ENCODE assay signal across 11 mouse cellular contexts in the genomic region with DNA sequence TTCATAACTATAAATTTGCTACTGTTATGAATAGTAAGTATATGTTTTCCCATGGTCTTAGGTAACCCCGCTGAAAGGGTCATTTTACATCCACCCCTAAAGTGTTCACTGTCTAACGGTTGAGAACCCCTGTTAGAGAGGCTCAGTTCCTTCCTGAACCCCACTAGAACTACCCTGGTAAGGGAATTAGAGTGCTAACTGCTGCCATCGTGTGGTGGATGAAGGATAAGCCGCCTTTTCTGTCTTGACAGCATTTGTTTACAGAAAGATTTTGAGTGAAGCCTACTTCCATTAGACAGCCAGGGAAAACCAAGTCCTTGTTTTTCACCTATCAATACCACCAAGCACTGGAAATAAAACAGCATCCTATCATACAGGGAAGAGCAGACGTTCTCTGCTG.
DNase-seq lines count a peak whose midpoint lies in the region; ATAC-seq lines count a peak whose summit lies in the region.
"Had no signal": no experiment of that assay in that cellular context is flagged by ENCODE, and none has a peak within 500 bp of the region (broad histone marks: within the 10 kb centered on the region; RNA-seq: fewer than 3 reads in every experiment).

No protein-coding gene starts in this region.

- no peaks in the 10 kb centered on the region for H3K9me3 ChIP-seq in hindbrain, embryonic 10.5 days
- no peaks in the 10 kb centered on the region for H3K9me3 ChIP-seq in hindbrain, embryonic 12.5 days (replicated peaks)
- no peaks in the 10 kb centered on the region for H3K9me3 ChIP-seq in neural tube, embryonic 15.5 days (replicated peaks)
- H3K9me3 ChIP-seq: hindbrain, embryonic 15.5 days; stomach, embryonic 15.5 days had no signal

- H3K4me1 ChIP-seq in hindbrain, embryonic 10.5 days (replicated peaks) = no peaks in the 10 kb centered on the region
- no peaks in the 10 kb centered on the region for H3K4me1 ChIP-seq in hindbrain, embryonic 12.5 days
- no peaks in the 10 kb centered on the region for H3K4me1 ChIP-seq in neural tube, embryonic 15.5 days
- H3K4me1 ChIP-seq: hindbrain, embryonic 15.5 days; stomach, embryonic 15.5 days had no signal

- no peak overlapping the region for H3K4me3 ChIP-seq in hindbrain, embryonic 10.5 days
- H3K4me3 ChIP-seq in hindbrain, embryonic 12.5 days = no peak overlapping the region
- no peak overlapping the region for H3K4me3 ChIP-seq in neural tube, embryonic 15.5 days (replicated peaks)
- H3K4me3 ChIP-seq: hindbrain, embryonic 15.5 days; stomach, embryonic 15.5 days had no signal

- WGBS in hindbrain, embryonic 10.5 days = 27% methylated on average over 5 of the region's 5 CpGs
- 20% methylated on average over 5 of the region's 5 CpGs for WGBS in hindbrain, embryonic 12.5 days
- whole genome bisulfite sequencing in neural tube, embryonic 15.5 days = 21% methylated on average over 5 of the region's 5 CpGs

- no peak overlapping the region for H3K4me2 ChIP-seq in hindbrain, embryonic 12.5 days (replicated peaks)
- no peak overlapping the region for H3K4me2 ChIP-seq in neural tube, embryonic 15.5 days
- H3K4me2 ChIP-seq: hindbrain, embryonic 15.5 days; stomach, embryonic 15.5 days had no signal

- no peak for ATAC-seq in hindbrain, embryonic 12.5 days (ENCODE audit: low FRiP score)
- ATAC-seq in neural tube, embryonic 15.5 days (ENCODE audit: low FRiP score) = no peak

- H3K27ac ChIP-seq in hindbrain, embryonic 10.5 days = no peak overlapping the region
- no peak overlapping the region for H3K27ac ChIP-seq in hindbrain, embryonic 12.5 days
- H3K27ac ChIP-seq in neural tube, embryonic 15.5 days (replicated peaks) = no peak overlapping the region
- H3K27ac ChIP-seq: hindbrain, embryonic 15.5 days; macrophage; stomach, embryonic 15.5 days had no signal

- H3K36me3 ChIP-seq in hindbrain, embryonic 10.5 days = no peaks in the 10 kb centered on the region
- H3K36me3 ChIP-seq in hindbrain, embryonic 12.5 days = no peaks in the 10 kb centered on the region
- H3K36me3 ChIP-seq in neural tube, embryonic 15.5 days = no peaks in the 10 kb centered on the region
- H3K36me3 ChIP-seq: hindbrain, embryonic 15.5 days; stomach, embryonic 15.5 days had no signal

- peak; percentile 4 for DNase-seq in hindbrain, embryonic 10.5 days (ENCODE audit: low spot score)
- DNase-seq in neural tube, embryonic 10.5 days (ENCODE audit: extremely low spot score, low spot score) = peak; percentile 12
- DNase-seq in c-Kit-positive CD71-negative TER-119-negative erythroid progenitor cells, embryonic 14.5 days (ENCODE audit: low read depth) = peak; percentile 4
- peak; percentile 2 to 5 for DNase-seq in left cerebral cortex, postnatal 25 days (ENCODE audit: low spot score in 2 of 2)
- no peak for DNase-seq in natural killer cell, adult 2 months (ENCODE audit: low spot score in 2 of 2)
- no peak for DNase-seq in adrenal gland, postnatal 25 days

- no peaks in the 10 kb centered on the region for H3K27me3 ChIP-seq in hindbrain, embryonic 10.5 days (ENCODE audit: insufficient read depth, poor library complexity, severe bottlenecking)
- H3K27me3 ChIP-seq in hindbrain, embryonic 12.5 days = no peaks in the 10 kb centered on the region
- no peaks in the 10 kb centered on the region for H3K27me3 ChIP-seq in neural tube, embryonic 15.5 days (replicated peaks)
- H3K27me3 ChIP-seq: hindbrain, embryonic 15.5 days; stomach, embryonic 15.5 days had no signal

- H3K9ac ChIP-seq in hindbrain, embryonic 12.5 days = no peak overlapping the region
- no peak overlapping the region for H3K9ac ChIP-seq in neural tube, embryonic 15.5 days (replicated peaks)
- H3K9ac ChIP-seq: hindbrain, embryonic 15.5 days; stomach, embryonic 15.5 days had no signal

- intact Hi-C loops in left cerebral cortex, postnatal 25 days (cut with DNase I) = no loop called here

Comparison
In these comparisons a context has a peak if more than half of its experiments do, and no peak if none do; other contexts are left out.
1. DNase-seq: peak in hindbrain, embryonic 10.5 days (single experiment), neural tube, embryonic 10.5 days (single experiment), c-Kit-positive CD71-negative TER-119-negative erythroid progenitor cells, embryonic 14.5 days (single experiment) and left cerebral cortex, postnatal 25 days (2 of 2); none in natural killer cell, adult 2 months (0 of 2) and adrenal gland, postnatal 25 days (single experiment).